Mouse (Mus musculus) MEL (cell line): ENCODE data around the gene Naa25. TPM values are rescaled to one million over a fixed set of nuclear protein-coding genes. Genes with fewer than 3 reads are reported as not detected.

ENCODE experiments used
- DNase-seq: peaks from one replicate; pipeline ENCODE4 v3.0.0; 2011; ENCODE audit warnings: low read depth, low spot score
- H3K27ac ChIP-seq: 2 replicates; pipeline ENCODE4 v1.5.1; 2012; ENCODE audit warnings: low read depth, mild to moderate bottlenecking, control low read depth, low read length, moderate library complexity; ENCODE audit not compliant: control insufficient read depth
- H3K27me3 ChIP-seq, 2 experiments: fragments of 150-350 bp in 1 of 2; sonication (generic) in 1 of 2; 2 replicates each; pipeline ENCODE4 v1.6.1; 2012; ENCODE audit warnings: low read length in 2 of 2, mild to moderate bottlenecking in 2 of 2, improper control_type of control experiment in 1 of 2, moderate library complexity in 1 of 2; ENCODE audit not compliant: insufficient read depth in 2 of 2, control insufficient read depth in 1 of 2
- H3K36me3 ChIP-seq, 2 experiments: 2 replicates each; pipeline ENCODE4 v1.6.1; 2012 to 2014; ENCODE audit warnings: low read length in 2 of 2, improper control_type of control experiment in 1 of 2, inconsistent platforms in 1 of 2, mild to moderate bottlenecking in 1 of 2; ENCODE audit not compliant: insufficient read depth in 2 of 2, control insufficient read depth in 1 of 2
- H3K4me1 ChIP-seq, 2 experiments: fragments of 150-350 bp in 1 of 2; sonication (generic) in 1 of 2; 2 replicates each; pipeline ENCODE4 v1.6.1; 2012; ENCODE audit warnings: low read length in 2 of 2, improper control_type of control experiment in 1 of 2, mild to moderate bottlenecking in 1 of 2; ENCODE audit not compliant: insufficient read depth in 2 of 2, control insufficient read depth in 1 of 2
- H3K4me3 ChIP-seq, 2 experiments: fragments of 150-350 bp in 1 of 2; sonication (generic) in 1 of 2; 2 replicates each; pipeline ENCODE4 v1.5.1; 2012; ENCODE audit warnings: low read depth in 2 of 2, low read length in 2 of 2, mild to moderate bottlenecking in 2 of 2, moderate library complexity in 2 of 2, control low read depth in 1 of 2, improper control_type of control experiment in 1 of 2; ENCODE audit not compliant: control insufficient read depth in 1 of 2, insufficient read depth in 1 of 2
- H3K79me2 ChIP-seq: 2 replicates; pipeline ENCODE4 v1.6.1; 2012; ENCODE audit warnings: mild to moderate bottlenecking, low read length, moderate library complexity; ENCODE audit not compliant: control insufficient read depth, poor library complexity, insufficient read depth
- H3K9ac ChIP-seq: 2 replicates; pipeline ENCODE4 v1.6.1; 2012; ENCODE audit warnings: low read depth, mild to moderate bottlenecking, control low read depth, low read length, moderate library complexity; ENCODE audit not compliant: control insufficient read depth, poor library complexity, severe bottlenecking
- H3K9me3 ChIP-seq: fragments of 150-350 bp; sonication (generic); replicated peaks from 2 replicates; pipeline ENCODE4 v1.6.1; 2012; ENCODE audit warnings: mild to moderate bottlenecking, low read length, improper control_type of control experiment, moderate library complexity; ENCODE audit not compliant: insufficient read depth
- CHD1 ChIP-seq: IDR thresholded peaks from 2 replicates; pipeline ENCODE4 v1.6.1; 2012; ENCODE audit warnings: low read depth, mild to moderate bottlenecking, inconsistent platforms, low read length, improper control_type of control experiment
- CTCF ChIP-seq, 3 experiments: IDR thresholded peaks in 2 of 3; conservative IDR thresholded peaks in 1 of 3; 2 replicates each; pipeline ENCODE4 v1.5.1; 2011 to 2012; ENCODE audit warnings: low read length in 3 of 3, low read depth in 2 of 3, mild to moderate bottlenecking in 2 of 3, improper control_type of control experiment in 1 of 3, inconsistent platforms in 1 of 3, mixed read lengths in 1 of 3, moderate library complexity in 1 of 3; ENCODE audit not compliant: control insufficient read depth in 1 of 3, insufficient read depth in 1 of 3, poor library complexity in 1 of 3, severe bottlenecking in 1 of 3
- EP300 ChIP-seq, 2 experiments: IDR thresholded peaks; 2 replicates each; pipeline ENCODE4 v1.6.1; 2011; ENCODE audit warnings: improper control_type of control experiment in 2 of 2, low read length in 2 of 2, low read depth in 1 of 2, mild to moderate bottlenecking in 1 of 2
- GABPA ChIP-seq: IDR thresholded peaks from 2 replicates; pipeline ENCODE4 v1.6.1; 2012; ENCODE audit warnings: low read depth, mild to moderate bottlenecking, inconsistent platforms, low read length, improper control_type of control experiment, moderate library complexity
- JUND ChIP-seq: IDR thresholded peaks from 2 replicates; pipeline ENCODE4 v1.6.1; 2011; ENCODE audit warnings: low read depth, mild to moderate bottlenecking, improper control_type of control experiment, low read length
- KAT2A ChIP-seq: conservative IDR thresholded peaks from 2 replicates; pipeline ENCODE4 v1.6.1; 2012; ENCODE audit warnings: low read depth, low read length, improper control_type of control experiment, inconsistent platforms
- MAFK ChIP-seq: IDR thresholded peaks from 2 replicates; pipeline ENCODE4 v1.6.1; 2011; ENCODE audit warnings: low read depth, mild to moderate bottlenecking, low read length, improper control_type of control experiment, borderline replicate concordance
- MAX ChIP-seq: IDR thresholded peaks from 2 replicates; pipeline ENCODE4 v1.6.1; 2011; ENCODE audit warnings: low read length, improper control_type of control experiment
- MYC ChIP-seq: IDR thresholded peaks from 2 replicates; pipeline ENCODE4 v1.6.1; 2011; ENCODE audit warnings: low read depth, mild to moderate bottlenecking, low read length, improper control_type of control experiment, moderate library complexity
- NELFE ChIP-seq: IDR thresholded peaks from 2 replicates; pipeline ENCODE4 v1.6.1; 2011; ENCODE audit warnings: low read depth, low read length, improper control_type of control experiment
- POLR2A ChIP-seq, 2 experiments: IDR thresholded peaks; 2 replicates each; pipeline ENCODE4 v1.6.1; 2011 to 2012; ENCODE audit warnings: low read length in 2 of 2, mild to moderate bottlenecking in 2 of 2, control low read depth in 1 of 2, improper control_type of control experiment in 1 of 2, low read depth in 1 of 2, moderate library complexity in 1 of 2; ENCODE audit not compliant: control insufficient read depth in 1 of 2, insufficient read depth in 1 of 2, poor library complexity in 1 of 2
- POLR2AphosphoS2 ChIP-seq: IDR thresholded peaks from 2 replicates; pipeline ENCODE4 v1.6.1; 2011; ENCODE audit warnings: low read length, improper control_type of control experiment
- POLR2AphosphoS5 ChIP-seq: IDR thresholded peaks from 2 replicates; pipeline ENCODE4 v1.6.1; 2012; ENCODE audit warnings: low read depth, borderline replicate concordance, mild to moderate bottlenecking, inconsistent platforms, low read length, moderate library complexity, mixed read lengths
- RAD21 ChIP-seq: IDR thresholded peaks from 2 replicates; pipeline ENCODE4 v1.6.1; 2011; ENCODE audit warnings: mild to moderate bottlenecking, low read depth, low read length, improper control_type of control experiment
- RCOR1 ChIP-seq: IDR thresholded peaks from 2 replicates; pipeline ENCODE4 v1.6.1; 2012; ENCODE audit warnings: low read depth, mild to moderate bottlenecking, inconsistent platforms, low read length, improper control_type of control experiment
- SMC3 ChIP-seq: IDR thresholded peaks from 2 replicates; pipeline ENCODE4 v1.6.1; 2011; ENCODE audit warnings: low read depth, low read length, improper control_type of control experiment
- TAL1 ChIP-seq: IDR thresholded peaks from 2 replicates; pipeline ENCODE4 v1.6.1; 2012; ENCODE audit warnings: mild to moderate bottlenecking, inconsistent platforms, low read length, moderate library complexity, mixed read lengths
- TBP ChIP-seq: IDR thresholded peaks from 2 replicates; pipeline ENCODE4 v1.8.0; 2011; ENCODE audit warnings: low read depth, low read length, improper control_type of control experiment
- USF2 ChIP-seq, 2 experiments: IDR thresholded peaks; 2 replicates each; pipeline ENCODE4 v1.6.1; 2011 to 2012; ENCODE audit warnings: improper control_type of control experiment in 2 of 2, low read length in 2 of 2, borderline replicate concordance in 1 of 2, inconsistent platforms in 1 of 2, low read depth in 1 of 2, mild to moderate bottlenecking in 1 of 2; ENCODE audit not compliant: insufficient read depth in 1 of 2
- ZKSCAN1 ChIP-seq: IDR thresholded peaks from 2 replicates; pipeline ENCODE4 v1.6.1; 2012; ENCODE audit warnings: low read depth, mild to moderate bottlenecking, inconsistent platforms, low read length, improper control_type of control experiment, moderate library complexity
- ZMIZ1 ChIP-seq: IDR thresholded peaks from 2 replicates; pipeline ENCODE4 v1.6.1; 2012; ENCODE audit warnings: low read depth, mild to moderate bottlenecking, inconsistent platforms, low read length, improper control_type of control experiment, moderate library complexity
- polyA plus RNA-seq, 2 experiments: library from polyadenylated mRNA; stranded (reverse) in 1 of 2; unstranded in 1 of 2; fragments of >175 nt in 1 of 2; fragments of >200 nt in 1 of 2; gene quantifications; 2 replicates each; pipeline versions ENCODE4 v1.2.1 to v1.2.4; 2012; ENCODE audit warnings: low replicate concordance in 2 of 2, low read depth in 1 of 2; ENCODE audit not compliant: insufficient read length in 2 of 2, insufficient read depth in 1 of 2, missing spikeins in 1 of 2
- total RNA-seq: library from RNA; depleted of rRNA; stranded (reverse); fragments of 300-350 nt; gene quantifications from 2 replicates; pipeline ENCODE4 v1.2.3, GENCODE M21; 2012

Gene Naa25
- total and polyA plus RNA-seq, 3 experiments: 53.0 to 59.6 TPM; not detected in 1

- Histone ChIP-seq H3K79me2 (peaks cover 3% of the 10 kb centered on the region; the same call in 1 of the 2 replicates), H3K9me3 (no peaks in the 10 kb centered on the region), H3K4me1 (peaks cover 2 to 16% of the 10 kb centered on the region in 2 experiments; a peak in 3 of 4 replicates), H3K9ac (no peak overlapping the region), H3K27me3 (no peaks in the 10 kb centered on the region), H3K4me3 (peak overlapping the region in 1 of 2 experiments; percentile 77; a peak in 1 of 4 replicates), H3K27ac (no peak overlapping the region), H3K36me3 (peaks cover 0 to 14% of the 10 kb centered on the region in 2 experiments; a peak in 2 of 4 replicates)
- no peak for DNase-seq
- TF ChIP-seq TAL1 (no peak), TBP (no peak), MYC (no peak), POLR2AphosphoS2 (no peak), EP300 (IDR thresholded peaks at IDR 0.05; ENCODE audit: low read depth in 1 of 2, low read length in 2 of 2) (no peak), RCOR1 (no peak), SMC3 (no peak), GABPA (no peak), KAT2A (no peak), ZKSCAN1 (no peak), JUND (no peak), NELFE (no peak), ZMIZ1 (no peak), MAX (no peak), CTCF (IDR thresholded peaks at IDR 0.05 in 2 of 3, conservative IDR thresholded peaks at IDR 0.05 in 1 of 3; ENCODE audit: control insufficient read depth in 1 of 3, insufficient read depth in 1 of 3, low read depth in 2 of 3, low read length in 3 of 3, poor library complexity in 1 of 3, severe bottlenecking in 1 of 3) (no peak), RAD21 (no peak), MAFK (no peak), CHD1 (no peak)
Measured at GRCm38 (mm10) chr5:121387126-121387525, 10.6 kb upstream of the Naa25 start.

- H3K9me3 ChIP-seq: no peaks in the 10 kb centered on the region
- peaks cover 3% of the 10 kb centered on the region; the same call in 1 of the 2 replicates for H3K79me2 ChIP-seq
- no peak overlapping the region for H3K9ac ChIP-seq
- DNase-seq: no peak
- no peak overlapping the region for H3K4me3 ChIP-seq
- H3K4me1 ChIP-seq: peaks cover 2 to 22% of the 10 kb centered on the region in 2 experiments; a peak in 3 of 4 replicates
- H3K27ac ChIP-seq: no peak overlapping the region
- no peak for TF ChIP-seq TBP
- no peak for TF ChIP-seq NELFE
- TF ChIP-seq MAFK: no peak
- TF ChIP-seq ZMIZ1: no peak
- TF ChIP-seq RCOR1: no peak
- TF ChIP-seq USF2 (IDR thresholded peaks at IDR 0.05; ENCODE audit: borderline replicate concordance in 1 of 2, insufficient read depth in 1 of 2, low read depth in 1 of 2, low read length in 2 of 2): no peak
- TF ChIP-seq POLR2AphosphoS5: no peak
- no peak for TF ChIP-seq MYC
- TF ChIP-seq POLR2A (IDR thresholded peaks at IDR 0.05; ENCODE audit: control insufficient read depth in 1 of 2, insufficient read depth in 1 of 2, low read depth in 1 of 2, low read length in 2 of 2, poor library complexity in 1 of 2): no peak
- no peaks in the 10 kb centered on the region for H3K27me3 ChIP-seq
- H3K36me3 ChIP-seq: peaks cover 0 to 16% of the 10 kb centered on the region in 2 experiments; a peak in 2 of 4 replicates
Measured at GRCm38 (mm10) chr5:121389106-121389505, 8.6 kb upstream of the Naa25 start.
